Mouse (Mus musculus): ENCODE data around the gene Hdac7. TPM values are rescaled to one million over a fixed set of nuclear protein-coding genes. Genes with fewer than 3 reads are reported as not detected.

Hdac7 gene
- polyA plus RNA-seq (2017; shearing (Covaris generic)), result 43.6 TPM

DNA sequence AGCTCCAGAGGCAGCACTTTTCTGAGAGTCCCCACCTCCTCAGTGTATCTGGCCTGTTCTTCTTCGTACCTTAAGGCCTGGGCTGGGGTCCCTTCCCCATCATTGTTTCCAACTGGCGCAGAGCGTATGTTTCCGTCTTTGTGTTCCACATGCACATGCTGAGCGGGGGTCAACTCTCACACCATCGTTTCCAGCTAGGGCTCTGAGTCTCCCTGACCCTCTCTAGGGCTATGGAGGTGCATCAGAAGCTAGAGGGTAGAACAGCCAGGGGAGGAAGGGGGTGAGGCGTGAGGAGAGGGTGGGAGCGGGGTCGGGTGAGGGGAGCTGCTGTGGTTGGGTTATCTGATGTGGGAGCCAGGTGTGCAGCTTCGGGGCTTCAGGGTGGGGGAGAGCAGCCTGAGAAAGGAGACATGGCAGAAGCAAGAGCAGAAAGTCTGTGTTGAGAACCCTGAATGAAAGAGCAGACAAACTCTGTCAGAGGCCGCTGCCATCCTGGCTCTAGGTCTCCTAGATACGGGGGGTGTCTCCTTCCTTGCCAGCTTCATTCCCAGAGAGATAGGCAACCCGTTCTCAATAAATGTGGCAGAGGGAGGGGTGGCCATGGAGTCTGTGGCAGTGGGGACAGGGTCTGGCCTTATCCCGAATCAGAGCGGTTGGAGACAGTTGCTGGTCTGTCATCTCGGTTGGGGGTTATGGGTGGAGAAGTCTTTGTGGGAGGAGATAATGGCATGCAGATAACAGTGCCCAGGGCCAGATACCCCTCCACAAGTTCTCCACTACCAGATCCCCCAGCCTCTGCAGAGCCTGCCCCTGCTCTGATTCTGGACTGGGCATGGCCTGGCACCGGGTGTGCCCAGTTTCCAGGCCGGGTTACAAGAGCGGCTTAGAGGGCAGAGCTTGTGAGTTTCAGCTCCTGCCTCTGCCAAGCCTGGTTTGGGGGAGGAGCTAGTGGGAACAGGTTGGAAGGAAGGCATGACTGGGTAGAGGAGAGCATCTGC, at the start of gene Hdac7:
TSS of gene Hdac7 (minus strand) at position 466 of the 998 bp plus-strand sequence.

DNA sequence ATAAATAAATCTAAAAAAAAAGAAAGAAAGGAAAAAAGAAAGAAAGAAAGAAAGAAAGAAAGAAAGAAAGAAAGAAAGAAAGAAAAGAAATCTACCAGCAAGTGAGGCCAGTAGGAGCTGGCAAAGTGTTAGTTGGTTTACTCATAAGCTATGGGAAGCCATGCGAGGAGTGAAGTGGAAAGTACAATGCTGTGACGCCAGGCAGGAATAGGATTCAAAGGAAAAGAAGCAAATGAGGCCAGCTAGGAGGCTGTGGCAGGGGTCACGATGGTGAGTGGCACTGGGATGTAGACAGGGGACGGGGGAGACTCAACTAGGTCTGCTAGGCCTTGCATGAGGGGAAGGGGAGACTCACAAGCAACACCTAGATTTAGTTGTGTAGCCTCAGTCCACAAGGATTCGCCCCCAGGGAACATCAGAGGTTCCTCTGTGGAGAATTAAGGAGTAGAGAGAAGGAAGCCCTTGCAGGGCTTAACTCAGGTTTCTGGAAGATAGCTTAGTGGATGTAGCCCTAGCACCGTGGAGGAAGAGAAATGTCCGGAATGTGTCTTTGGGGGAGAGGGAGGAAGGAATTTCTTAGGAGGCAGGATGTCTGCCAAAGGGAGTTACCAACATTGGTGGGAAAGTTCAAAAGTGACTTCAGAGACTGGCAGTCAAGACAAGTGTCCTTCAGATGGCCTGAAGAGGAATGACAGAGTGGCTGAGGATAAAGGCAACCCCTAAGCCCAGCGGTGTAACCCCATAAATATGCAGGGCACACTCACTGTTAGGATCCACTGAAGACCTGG, 65.8 kb downstream of the Hdac7 start, which contains the start of gene Slc48a1:
TSS of gene Slc48a1 (plus strand) at position 210 of the 788 bp plus-strand sequence.

DNA sequence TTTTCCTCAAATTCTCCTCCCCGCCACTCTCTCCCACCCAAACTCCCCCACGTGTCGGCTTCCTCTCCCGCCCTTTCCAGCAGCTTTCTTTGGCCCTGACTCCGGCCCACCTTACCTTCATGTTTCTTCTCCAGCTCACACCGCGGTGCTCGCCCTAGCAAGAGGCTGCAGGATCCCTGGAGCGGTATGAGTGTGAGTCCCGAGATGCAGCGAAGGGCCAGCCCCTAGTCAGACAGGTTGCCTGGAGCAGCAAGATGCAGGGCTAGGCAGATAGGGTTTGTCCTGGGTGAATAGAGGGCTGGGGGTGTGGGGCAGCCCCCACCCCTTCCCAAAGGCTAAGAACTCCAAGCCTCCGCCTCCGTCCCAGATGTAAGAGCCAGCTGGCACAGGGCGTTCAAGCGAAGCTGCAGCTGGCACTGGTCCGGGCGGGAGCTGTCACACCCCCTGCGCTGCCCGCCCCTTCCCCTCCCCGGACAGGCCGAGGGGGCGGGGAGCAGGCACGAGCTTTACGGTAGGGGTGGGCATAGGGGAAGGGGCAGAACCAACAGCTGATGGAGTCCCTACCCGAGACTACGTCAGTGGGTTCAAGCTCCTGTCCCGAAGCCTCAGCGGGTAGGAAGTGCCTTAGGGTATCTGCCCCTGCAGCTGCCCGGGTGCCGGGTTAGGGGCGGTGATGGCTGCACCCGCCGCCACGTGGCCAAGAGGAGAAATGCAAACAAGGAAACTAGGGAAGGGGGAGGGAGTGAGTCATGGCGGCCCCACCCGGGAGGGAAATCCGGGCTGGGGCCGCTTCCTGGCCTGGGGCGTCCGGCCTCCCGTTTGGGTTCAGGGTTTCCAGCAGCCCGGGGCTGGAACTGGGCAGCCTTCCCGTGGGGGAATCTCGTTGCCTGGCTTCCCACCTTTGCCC, 76.8 kb downstream of the Hdac7 start, which contains the start of gene Rapgef3:
TSS of gene Rapgef3 (minus strand) at position 693 of the 907 bp plus-strand sequence.

Other genes starting within 250 kb of the Hdac7 start
- 32.1 TPM for gene Rpap3, start 138.7 kb downstream of the Hdac7 start, polyA plus RNA-seq (2017; shearing (Covaris generic))
- gene Endou, start 113.2 kb downstream of the Hdac7 start, polyA plus RNA-seq (2017; shearing (Covaris generic)), result not detected
- gene Rapgef3, start 76.5 kb downstream of the Hdac7 start, polyA plus RNA-seq (2017; shearing (Covaris generic)), result 2.2 TPM
- gene Slc48a1, start 66.0 kb downstream of the Hdac7 start, polyA plus RNA-seq (2017; shearing (Covaris generic)), result 37.0 TPM
- 0.20 TPM for gene Vdr, start 66.1 kb upstream of the Hdac7 start, polyA plus RNA-seq (2017; shearing (Covaris generic))
- gene Tmem106c, start 119.7 kb upstream of the Hdac7 start, polyA plus RNA-seq (2017; shearing (Covaris generic)), result 11.9 TPM
- 0.29 TPM for gene Col2a1, start 160.2 kb upstream of the Hdac7 start, polyA plus RNA-seq (2017; shearing (Covaris generic))
- 5.5 TPM for gene Pfkm, start 248.1 kb upstream of the Hdac7 start, polyA plus RNA-seq (2017; shearing (Covaris generic))
- gene Senp1, start 249.2 kb upstream of the Hdac7 start, polyA plus RNA-seq (2017; shearing (Covaris generic)), result 37.6 TPM